Mouse (Mus musculus) adrenal gland, adult 18-20 months (tissue): ENCODE measurements around the gene Pilrb1. TPM values are rescaled to one million over a fixed set of nuclear protein-coding genes. Genes with fewer than 3 reads are reported as not detected.
"Not testable (repeated sequence)": the region's sequence is repeated elsewhere in the genome, so short reads cannot be mapped to it uniquely, and the experiment has no call there.

Source experiments
- DNase-seq, 2 experiments: peaks; one replicate each; pipeline ENCODE4 v3.0.0; 2021 to 2022; ENCODE audit warnings: low spot score in 2 of 2
- long read RNA-seq, 2 experiments: library from polyadenylated mRNA; stranded (forward); transcript quantifications; one replicate each; pipeline ENCODE4 v2.0.0; 2021
- total RNA-seq, 2 experiments: library from RNA; stranded (reverse); gene quantifications; 1 replicate in 1 of 2; 2 replicates in 1 of 2; pipeline ENCODE4 v1.2.3; 2021

Gene Pilrb1
- total RNA-seq = 1 to 10 TPM; 1.8 to 2.9 TPM
- long read RNA-seq, experiment 1, partial matches to known transcripts = 0 of 2 reads
- long read RNA-seq, experiment 1, other reads (novel, unspliced or antisense) = 1 of 2 reads
- long read RNA-seq, experiment 2, partial matches to known transcripts = 0 of 1 reads
- long read RNA-seq, experiment 2, other reads (novel, unspliced or antisense) = 1 of 1 reads

DNA sequence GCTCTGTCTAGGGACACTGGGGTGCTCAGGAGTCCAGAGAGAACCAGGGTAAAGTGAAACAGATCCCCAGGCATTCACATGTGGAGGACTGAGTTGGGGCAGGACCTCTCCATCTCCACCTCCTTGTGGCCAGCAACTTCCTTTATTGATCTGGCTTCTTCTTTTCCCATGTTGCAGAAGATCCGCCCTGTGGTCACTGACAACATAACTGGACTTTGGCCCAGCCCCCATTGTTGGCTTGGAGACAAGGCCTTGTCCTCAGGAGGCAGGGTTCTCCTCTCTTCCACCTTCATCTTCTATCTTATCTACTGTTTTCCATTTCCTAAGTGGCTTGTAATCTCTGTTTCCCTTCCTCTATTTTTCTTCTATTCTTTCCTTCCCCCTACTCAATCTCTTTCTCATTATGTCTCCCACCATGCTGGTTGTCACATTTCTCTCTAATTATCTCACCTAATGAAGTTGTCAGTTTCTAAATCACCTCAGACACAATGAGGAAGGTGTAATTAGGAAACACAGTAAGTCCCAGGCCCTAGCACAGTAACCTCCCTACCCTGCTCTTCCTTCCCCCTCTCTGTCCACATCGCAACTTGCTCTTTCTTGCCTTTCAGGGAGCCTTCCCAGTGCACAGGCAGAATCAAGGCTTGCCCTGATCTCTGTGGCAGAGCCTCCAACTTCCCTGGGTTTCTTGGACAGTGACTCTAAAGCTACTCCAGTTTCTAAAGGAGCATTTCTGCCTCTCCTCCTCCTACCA, at the start of gene Pilrb1:
Pilrb1 (minus strand) TSS at position 147 of the 751 bp plus-strand sequence.
- not testable (repeated sequence) for DNase-seq

DNA sequence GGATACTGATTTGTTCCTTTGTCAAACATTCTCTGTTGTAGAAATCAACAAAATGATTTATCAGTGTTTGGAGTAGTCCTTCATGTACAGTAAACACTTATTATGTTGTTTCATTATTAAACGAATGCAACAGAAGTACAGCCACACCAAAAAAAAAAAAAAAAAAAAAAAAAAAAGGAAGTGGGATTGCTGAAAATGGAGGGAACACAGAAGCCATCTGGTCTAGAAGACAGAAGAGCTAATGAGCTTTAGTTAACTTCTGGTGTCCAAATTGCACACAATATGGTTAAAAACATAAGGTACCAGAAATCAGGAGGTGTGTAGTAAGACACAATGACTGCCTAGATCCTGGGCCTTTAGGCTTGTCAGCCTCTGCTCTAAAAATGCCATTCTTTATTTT, 39.9 kb upstream of the Pilrb1 start:
- no peak for DNase-seq

DNA sequence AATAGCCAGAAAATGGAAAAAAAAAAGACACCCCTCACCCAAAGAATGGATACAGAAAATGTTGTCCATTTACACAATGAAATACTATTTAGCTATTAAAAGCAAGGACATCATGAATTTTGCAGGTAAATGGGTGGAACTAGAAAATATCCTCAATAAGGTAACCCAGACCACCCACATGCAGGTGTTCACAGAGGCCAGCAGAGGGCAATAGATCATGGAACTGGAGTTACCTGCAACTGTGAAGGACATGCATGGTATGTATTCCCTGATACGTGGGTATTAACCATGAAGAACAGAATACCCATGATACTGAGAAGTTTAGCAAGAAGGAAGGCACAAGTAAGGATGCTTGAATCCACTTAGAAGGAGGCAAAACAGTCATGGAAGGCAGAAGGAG, 35.0 kb upstream of the Pilrb1 start:
- no peak for DNase-seq

DNA sequence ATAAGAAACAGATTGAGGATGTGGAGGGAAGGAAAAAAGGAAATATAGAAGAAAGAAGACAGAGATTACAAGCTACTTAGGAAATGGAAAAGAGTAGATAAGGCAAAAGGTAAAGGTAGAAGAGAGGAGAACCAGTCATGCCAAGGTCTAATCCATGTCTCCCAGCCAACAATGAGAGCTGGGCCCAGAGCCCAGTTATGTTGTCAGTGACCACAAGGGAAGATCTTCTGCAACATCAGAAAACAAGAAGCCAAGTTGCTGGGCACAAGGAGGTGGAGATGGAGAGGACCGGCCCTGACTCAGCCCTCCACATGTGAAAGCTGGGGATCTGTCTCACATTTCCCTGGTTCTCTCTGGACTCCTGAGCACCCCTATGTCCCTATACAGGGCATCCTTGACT, 29.8 kb upstream of the Pilrb1 start:
- DNase-seq = no peak

DNA sequence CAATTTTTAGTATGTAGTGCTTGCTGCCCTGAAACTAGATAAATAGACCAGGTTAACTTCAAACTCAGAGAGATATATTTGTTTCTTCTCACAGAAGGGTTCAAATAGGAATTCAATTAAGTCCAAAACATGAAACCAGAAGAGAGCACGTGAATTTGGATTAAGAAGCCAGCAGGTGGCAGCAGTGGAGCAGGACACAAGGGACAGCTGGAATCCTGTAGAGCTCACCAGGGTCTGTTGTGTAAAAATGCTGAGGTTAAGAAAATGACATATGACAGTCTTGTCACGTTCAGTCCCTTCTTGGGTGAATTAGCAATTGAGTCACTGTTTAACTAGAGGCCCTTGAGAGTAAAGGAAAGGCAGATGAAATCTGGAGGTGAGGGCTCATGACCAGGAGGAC, 28.0 kb upstream of the Pilrb1 start:
- peak; percentile 40 to 47 for DNase-seq

DNA sequence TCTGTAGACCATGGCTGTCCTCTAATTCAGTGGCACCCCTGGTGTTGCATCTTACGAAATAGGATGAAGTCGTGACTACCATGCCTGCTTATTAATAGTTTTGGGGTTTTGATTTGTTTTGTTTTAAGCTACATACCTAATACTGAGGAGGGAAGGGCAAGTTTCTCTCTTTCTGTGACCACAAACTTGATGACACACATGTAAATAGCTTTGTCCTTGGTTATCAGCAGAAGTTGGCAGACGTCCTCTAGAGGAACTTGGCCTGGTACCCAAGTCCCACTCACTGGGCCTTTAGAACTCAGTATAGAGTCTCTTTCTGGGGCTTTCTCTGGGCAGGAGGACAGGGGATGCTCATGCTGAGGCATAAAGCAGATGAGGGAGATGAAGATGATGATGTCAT, 25.4 kb upstream of the Pilrb1 start:
- no peak for DNase-seq

DNA sequence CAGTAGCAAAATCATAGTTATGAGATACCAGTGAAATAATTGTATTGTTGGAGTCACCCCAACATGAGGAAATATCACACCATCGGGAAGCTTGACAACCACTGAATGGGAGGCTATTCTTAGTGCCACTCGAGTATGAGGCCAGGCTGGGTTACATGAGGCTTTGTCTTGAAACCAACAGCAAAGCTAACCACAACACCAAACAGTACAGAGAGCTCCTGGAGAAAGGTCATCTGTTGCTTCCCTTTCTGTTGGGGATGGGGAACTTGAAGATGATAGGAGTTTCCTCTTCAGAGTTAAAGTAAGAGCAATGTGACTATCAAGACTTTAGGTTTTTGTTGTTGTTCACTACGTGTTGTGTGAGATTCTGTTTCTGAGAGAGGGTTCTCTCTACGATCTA, 25.0 kb upstream of the Pilrb1 start:
- no peak for DNase-seq

DNA sequence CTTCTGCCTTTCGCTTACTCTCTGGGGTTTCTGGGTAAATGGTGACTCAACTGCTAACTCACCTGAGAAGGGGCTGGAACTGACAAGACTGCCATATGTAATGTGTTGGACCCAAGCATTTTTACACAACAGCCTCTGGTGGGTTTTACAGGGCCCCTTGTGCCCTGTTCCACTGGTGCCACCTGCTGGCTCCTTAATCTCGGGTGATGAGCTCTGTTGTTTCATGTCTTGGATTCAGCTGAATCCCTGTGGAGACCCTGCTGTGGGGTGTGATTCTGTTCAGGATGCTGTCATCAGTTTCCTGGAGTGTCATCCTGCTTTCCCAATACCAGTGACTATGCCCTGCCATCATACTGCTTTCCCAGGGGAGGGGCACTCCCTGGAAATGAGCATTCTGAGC, 20.0 kb upstream of the Pilrb1 start:
- peak in 1 of 2 experiments; percentile 45 for DNase-seq

DNA sequence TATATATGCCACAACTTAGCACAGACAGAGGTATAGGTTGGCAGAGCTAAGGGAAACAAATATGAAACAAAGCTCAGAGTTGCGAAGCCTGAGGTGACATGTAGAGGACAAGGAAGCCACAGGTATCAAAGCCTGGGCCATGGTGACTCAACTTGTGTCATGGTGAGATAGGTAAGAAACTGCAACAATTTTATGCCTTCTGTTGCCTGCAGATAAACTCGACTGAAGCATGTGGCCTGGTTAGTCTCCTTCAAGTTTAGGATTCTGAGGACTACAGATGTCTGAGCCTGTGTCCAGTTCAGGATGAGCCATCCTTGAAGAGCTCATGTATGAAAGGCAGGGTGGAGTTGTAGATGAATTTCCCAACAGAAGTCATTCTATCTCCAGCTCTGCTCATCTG, 17.1 kb upstream of the Pilrb1 start:
- DNase-seq = no peak

- DNase-seq = not testable (repeated sequence)
These were observed 14.4 kb upstream of the Pilrb1 start for GRCm38 (mm10) chr5:137872381-137872702.

DNA sequence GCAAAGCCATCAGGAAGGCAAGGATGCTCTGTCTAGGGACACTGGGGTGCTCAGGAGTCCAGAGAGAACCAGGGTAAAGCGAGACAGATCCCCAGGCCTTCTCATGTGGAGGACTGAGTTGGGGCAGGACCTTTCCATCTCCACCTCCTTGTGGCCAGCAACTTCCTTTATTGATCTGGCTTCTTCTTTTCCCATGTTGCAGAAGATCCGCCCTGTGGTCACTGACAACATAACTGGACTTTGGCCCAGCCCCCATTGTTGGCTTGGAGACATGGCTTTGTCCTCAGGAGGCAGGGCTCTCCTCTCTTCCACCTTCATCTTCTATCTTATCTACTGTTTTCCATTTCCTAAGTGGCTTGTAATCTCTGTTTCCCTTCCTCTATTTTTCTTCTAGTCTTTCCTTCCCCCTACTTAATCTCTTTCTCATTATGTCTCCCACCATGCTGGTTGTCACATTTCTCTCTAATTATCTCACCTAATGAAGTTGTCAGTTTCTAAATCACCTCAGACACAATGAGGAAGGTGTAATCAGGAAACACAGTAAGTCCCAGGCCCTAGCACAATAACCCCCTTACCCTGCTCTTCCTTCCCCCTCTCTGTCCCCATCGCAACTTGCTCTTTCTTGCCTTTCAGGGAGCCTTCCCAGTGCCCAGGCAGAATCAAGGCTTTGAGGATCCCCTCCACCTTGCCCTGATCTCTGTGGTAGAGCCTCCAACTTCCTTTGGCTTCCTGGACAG, 13.9 kb upstream of the Pilrb1 start, which contains the start of gene Pilrb2:
Pilrb2 (minus strand) TSS at position 172 of the 737 bp plus-strand sequence.
- DNase-seq = not testable (repeated sequence)

- not testable (repeated sequence) for DNase-seq
These were observed 10.7 kb upstream of the Pilrb1 start for GRCm38 (mm10) chr5:137868600-137868999.

DNA sequence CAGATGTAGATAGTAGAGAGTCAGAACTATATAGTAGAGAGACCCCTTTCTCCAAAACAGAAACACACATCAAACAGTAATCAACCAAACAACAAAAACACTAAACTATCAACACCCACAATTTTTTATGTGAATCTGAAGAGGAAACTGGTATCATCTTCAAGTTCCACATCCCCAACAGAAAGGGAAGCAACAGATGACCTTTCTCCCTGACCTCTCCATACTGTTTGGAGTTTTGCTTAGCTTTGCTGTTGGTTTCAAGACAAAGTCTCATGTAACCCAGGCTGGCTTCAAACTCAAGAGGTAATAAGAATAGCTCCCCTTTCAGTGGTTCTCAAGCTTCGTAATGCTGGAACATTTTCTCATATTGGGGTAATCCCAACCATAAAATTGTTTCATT, 6.1 kb upstream of the Pilrb1 start:
- not testable (repeated sequence) for DNase-seq

GRCm38 (mm10) chr5:137856870-137857269, 1.0 kb downstream of the Pilrb1 start:
- DNase-seq = not testable (repeated sequence)

GRCm38 (mm10) chr5:137854907-137855306, 3.0 kb downstream of the Pilrb1 start:
- DNase-seq = not testable (repeated sequence)

- not testable (repeated sequence) for DNase-seq
These were observed 7.6 kb downstream of the Pilrb1 start for GRCm38 (mm10) chr5:137850313-137850712.

- not testable (repeated sequence) for DNase-seq
These were observed 20.8 kb downstream of the Pilrb1 start for GRCm38 (mm10) chr5:137837110-137837509.

GRCm38 (mm10) chr5:137836611-137837010, 21.3 kb downstream of the Pilrb1 start:
- DNase-seq = no peak

DNA sequence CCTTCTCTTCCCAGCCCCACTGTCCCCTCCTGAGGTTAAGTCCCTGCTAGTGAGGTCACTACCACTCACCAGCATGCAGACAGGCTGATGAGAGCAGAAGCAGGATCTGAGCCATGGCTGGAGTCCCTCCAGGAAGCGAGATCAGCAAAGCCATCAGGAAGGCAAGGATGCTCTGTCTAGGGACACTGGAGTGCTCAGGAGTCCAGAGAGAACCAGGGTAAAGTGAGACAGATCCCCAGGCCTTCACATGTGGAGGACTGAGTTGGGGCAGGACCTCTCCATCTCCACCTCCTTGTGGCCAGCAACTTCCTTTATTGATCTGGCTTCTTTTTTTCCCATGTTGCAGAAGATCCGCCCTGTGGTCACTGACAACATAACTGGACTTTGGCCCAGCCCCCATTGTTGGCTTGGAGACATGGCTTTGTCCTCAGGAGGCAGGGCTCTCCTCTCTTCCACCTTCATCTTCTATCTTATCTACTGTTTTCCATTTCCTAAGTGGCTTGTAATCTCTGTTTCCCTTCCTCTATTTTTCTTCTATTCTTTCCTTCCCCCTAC, 21.9 kb downstream of the Pilrb1 start, which contains the start of gene Pilra:
Pilra (minus strand) TSS at position 316 of the 555 bp plus-strand sequence.
- DNase-seq = not testable (repeated sequence)

DNA sequence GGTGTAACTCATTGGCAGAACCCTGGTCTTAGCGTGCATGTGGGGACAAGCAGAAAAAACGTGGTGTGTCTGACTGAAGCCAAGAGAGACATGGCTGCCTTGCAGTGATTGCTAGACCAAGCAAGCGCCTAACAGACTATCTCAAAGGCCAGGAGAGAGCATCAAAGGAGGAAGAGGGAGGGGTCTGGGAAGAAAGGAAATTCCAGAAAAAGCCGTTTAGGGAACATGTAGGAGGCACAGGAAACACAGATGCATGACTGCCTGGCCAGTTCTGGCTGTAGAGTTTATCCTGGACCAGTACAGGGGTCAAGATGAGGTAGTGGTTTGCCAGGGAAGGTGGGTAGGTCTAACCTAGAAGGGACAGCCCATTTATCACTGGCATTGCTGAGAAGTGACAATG, 24.4 kb downstream of the Pilrb1 start:
- peak in 1 of 2 experiments; percentile 14 for DNase-seq

GRCm38 (mm10) chr5:137831506-137831905, 26.4 kb downstream of the Pilrb1 start:
- DNase-seq = peak in 1 of 2 experiments; percentile 8
